8 mouse cellular contexts compared by ENCODE assay signal in the genomic region with DNA sequence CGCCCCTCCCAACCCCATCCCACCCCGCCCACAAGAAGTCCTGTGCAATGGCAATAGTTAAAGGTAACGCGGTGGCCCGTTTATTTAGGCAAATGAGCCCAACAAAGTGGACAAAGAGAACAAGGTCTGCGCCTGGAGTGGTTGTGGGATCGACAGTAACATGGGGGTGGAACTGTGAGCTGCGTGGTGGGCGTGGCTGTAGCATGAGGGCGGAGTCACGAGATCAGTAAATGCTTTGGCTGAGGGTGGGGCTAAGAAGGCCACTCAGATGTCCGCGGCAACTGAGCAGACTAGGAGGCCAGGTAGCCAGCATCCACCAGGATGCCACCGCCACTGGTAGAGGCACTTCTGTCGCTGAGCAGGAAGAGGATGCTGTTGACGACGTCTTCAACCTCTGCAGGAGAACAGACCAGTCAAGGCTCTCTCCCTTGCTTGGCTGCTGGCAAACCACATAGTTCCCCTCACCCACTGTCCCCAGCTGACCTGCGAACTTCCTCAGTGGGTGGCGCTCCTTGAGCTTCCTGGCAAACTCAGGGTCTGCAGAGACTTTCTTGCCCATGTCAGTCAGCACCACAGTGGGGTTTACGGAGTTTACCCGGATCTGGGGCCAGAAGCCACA. TPM values are rescaled to one million over a fixed set of nuclear protein-coding genes. Genes with fewer than 3 reads are reported as not detected.
DNase-seq lines count a peak whose midpoint lies in the region; ATAC-seq and TF ChIP-seq lines count a peak whose summit lies in the region.
"Not testable (repeated sequence)": the region's sequence is repeated elsewhere in the genome, so short reads cannot be mapped to it uniquely, and the experiment has no call there.

No protein-coding gene starts in this region.

- H3K4me2 ChIP-seq in hindbrain, embryonic 15.5 days: peak overlapping the region; percentile 38
- H3K4me2 ChIP-seq in lung, embryonic 14.5 days: peak overlapping the region; percentile 48
- peak overlapping the region; percentile 36 for H3K4me2 ChIP-seq in midbrain, embryonic 16.5 days (ENCODE audit: low read length)
- peak overlapping the region; percentile 27 for H3K4me2 ChIP-seq in stomach, embryonic 14.5 days (replicated peaks; ENCODE audit: low read depth, low read length)

- not testable (repeated sequence) for H3K9ac ChIP-seq in hindbrain, embryonic 15.5 days; lung, embryonic 14.5 days; midbrain, embryonic 16.5 days (ENCODE audit: low read depth, low read length); stomach, embryonic 14.5 days (replicated peaks; ENCODE audit: low read depth, low read length)

- not testable (repeated sequence) for H3K36me3 ChIP-seq in hindbrain, embryonic 15.5 days; lung, embryonic 14.5 days (ENCODE audit: insufficient read depth); midbrain, embryonic 16.5 days (ENCODE audit: control insufficient read depth, insufficient read depth, low read length); stomach, embryonic 14.5 days (ENCODE audit: control insufficient read depth, insufficient read depth, low read length)

- H3K4me3 ChIP-seq in gastrocnemius, adult 2 months: peak overlapping the region; percentile 32
- H3K4me3 ChIP-seq in hindbrain, embryonic 15.5 days: peak overlapping the region; percentile 7; the same call in 1 of the 2 replicates
- H3K4me3 ChIP-seq in lung, embryonic 14.5 days (ENCODE audit: low read depth, low read length): peak overlapping the region; percentile 14; the same call in 1 of the 2 replicates
- H3K4me3 ChIP-seq in midbrain, embryonic 16.5 days (ENCODE audit: low read depth, low read length); stomach, embryonic 14.5 days (ENCODE audit: low read depth, low read length): not testable (repeated sequence)

- H3K27ac ChIP-seq in gastrocnemius, adult 2 months; hindbrain, embryonic 15.5 days (replicated peaks); lung, embryonic 14.5 days (ENCODE audit: low read depth); midbrain, embryonic 16.5 days (ENCODE audit: low read length); stomach, embryonic 14.5 days (ENCODE audit: low read length): not testable (repeated sequence)

- H3K27me3 ChIP-seq in hindbrain, embryonic 15.5 days; lung, embryonic 14.5 days (ENCODE audit: insufficient read depth, low read length); midbrain, embryonic 16.5 days (ENCODE audit: control insufficient read depth, insufficient read depth, low read depth, low read length); stomach, embryonic 14.5 days (ENCODE audit: control insufficient read depth, insufficient read depth, low read length): not testable (repeated sequence)

- intact Hi-C loops in gastrocnemius, adult 2 months (cut with DNase I): not testable (repeated sequence)

- 2% methylated on average over 17 of the region's 21 CpGs for WGBS in hindbrain, embryonic 15.5 days
- WGBS in lung, embryonic 14.5 days: 2% methylated on average over 18 of the region's 21 CpGs
- 2% methylated on average over 19 of the region's 21 CpGs for WGBS in midbrain, embryonic 16.5 days
- 2% methylated on average over 18 of the region's 21 CpGs for WGBS in stomach, embryonic 14.5 days

- H3K9me3 ChIP-seq in hindbrain, embryonic 15.5 days; lung, embryonic 14.5 days (ENCODE audit: low read depth, low read length); midbrain, embryonic 16.5 days (replicated peaks; ENCODE audit: control insufficient read depth, low read length, poor library complexity, severe bottlenecking); stomach, embryonic 14.5 days (ENCODE audit: control insufficient read depth, low read depth, low read length): not testable (repeated sequence)

- H3K4me1 ChIP-seq in hindbrain, embryonic 15.5 days (replicated peaks): peaks cover 12% of the 10 kb centered on the region
- not testable (repeated sequence) for H3K4me1 ChIP-seq in lung, embryonic 14.5 days (ENCODE audit: insufficient read depth); stomach, embryonic 14.5 days (ENCODE audit: control insufficient read depth, insufficient read depth, low read length)
- H3K4me1 ChIP-seq in midbrain, embryonic 16.5 days (ENCODE audit: control insufficient read depth, insufficient read depth, low read length): peaks cover 11% of the 10 kb centered on the region

- peak; percentile 80 for DNase-seq in ES-CJ7 (ENCODE audit: low read depth, low spot score)
- peak; percentile 87 for DNase-seq in embryo, embryonic 10 days (ENCODE audit: low spot score)
- not testable (repeated sequence) for DNase-seq in gastrocnemius, adult 2 months
- DNase-seq in kidney, postnatal 25 days: peak; percentile 71 to 83
- DNase-seq in lung, embryonic 14.5 days: peak; percentile 83

- not testable (repeated sequence) for TF ChIP-seq CTCF in gastrocnemius, adult 2 months (IDR thresholded peaks at IDR 0.05); lung, embryonic 14.5 days (IDR thresholded peaks at IDR 0.05; ENCODE audit: low read depth)

- not testable (repeated sequence) for ATAC-seq in hindbrain, embryonic 15.5 days (ENCODE audit: low FRiP score, low read depth); midbrain, embryonic 16.5 days
- ATAC-seq in lung, embryonic 14.5 days (ENCODE audit: insufficient read depth): 0 out of 2 replicates have a peak, but pooled peaks have one; percentile 22
- peak; percentile 43; the same call in 1 of the 2 replicates for ATAC-seq in stomach, embryonic 14.5 days (ENCODE audit: insufficient number of reproducible peaks, insufficient read depth, low FRiP score, low read depth)

RNA-seq across cellular contexts. Expression of a gene that starts 2.4 kb away (rescaled TPM):
- total RNA-seq in gastrocnemius, adult 2 months (2021): 10 to 100 TPM in 1 of 2 experiments, 1 to 10 TPM in 1; 9.1 to 15.4 TPM
- 0.97 and 2.1 TPM in 2 replicates for polyA plus RNA-seq in hindbrain, embryonic 15.5 days (2015; fragmentation: Nextera tagmentation; extraction: Ambion mirVana)
- 14.7 and 19.6 TPM in 2 replicates for polyA plus RNA-seq in lung, embryonic 14.5 days (2014; fragmentation: Nextera tagmentation; extraction: Ambion mirVana)
- 0.87 and 1.6 TPM in 2 replicates for polyA plus RNA-seq in midbrain, embryonic 16.5 days (2015; fragmentation: Nextera tagmentation; extraction: Ambion mirVana)
- polyA plus RNA-seq in stomach, embryonic 14.5 days (2014; fragmentation: Nextera tagmentation; extraction: Ambion mirVana): 36.9 and 46.6 TPM in 2 replicates

RNA-seq across cellular contexts. Expression of a gene that starts 2.5 kb away (rescaled TPM):
- 1 to 10 TPM; 6.3 to 8.6 TPM for total RNA-seq in gastrocnemius, adult 2 months (2021)
- 8.8 and 10.4 TPM in 2 replicates for polyA plus RNA-seq in hindbrain, embryonic 15.5 days (2015; fragmentation: Nextera tagmentation; extraction: Ambion mirVana)
- polyA plus RNA-seq in lung, embryonic 14.5 days (2014; fragmentation: Nextera tagmentation; extraction: Ambion mirVana): 27.2 and 29.7 TPM in 2 replicates
- 5.8 and 7.0 TPM in 2 replicates for polyA plus RNA-seq in midbrain, embryonic 16.5 days (2015; fragmentation: Nextera tagmentation; extraction: Ambion mirVana)
- polyA plus RNA-seq in stomach, embryonic 14.5 days (2014; fragmentation: Nextera tagmentation; extraction: Ambion mirVana): 33.2 TPM in 2 replicates

RNA-seq across cellular contexts. Expression of a gene that starts 8.3 kb away (rescaled TPM):
- total RNA-seq in gastrocnemius, adult 2 months (2021): 1 to 10 TPM in 1 of 2 experiments, under 1 TPM in 1; 0.87 to 1.3 TPM
- polyA plus RNA-seq in hindbrain, embryonic 15.5 days (2015; fragmentation: Nextera tagmentation; extraction: Ambion mirVana): 540 and 587 TPM in 2 replicates
- polyA plus RNA-seq in lung, embryonic 14.5 days (2014; fragmentation: Nextera tagmentation; extraction: Ambion mirVana): 10.3 and 10.7 TPM in 2 replicates
- polyA plus RNA-seq in midbrain, embryonic 16.5 days (2015; fragmentation: Nextera tagmentation; extraction: Ambion mirVana): 624 and 719 TPM in 2 replicates
- polyA plus RNA-seq in stomach, embryonic 14.5 days (2014; fragmentation: Nextera tagmentation; extraction: Ambion mirVana): 11.1 and 11.7 TPM in 2 replicates

RNA-seq across cellular contexts. Expression of a gene that starts 15.8 kb away (rescaled TPM):
- 1 to 10 TPM; 3.6 to 4.4 TPM for total RNA-seq in gastrocnemius, adult 2 months (2021)
- polyA plus RNA-seq in hindbrain, embryonic 15.5 days (2015; fragmentation: Nextera tagmentation; extraction: Ambion mirVana): 74.9 and 81.2 TPM in 2 replicates
- 44.1 and 46.1 TPM in 2 replicates for polyA plus RNA-seq in lung, embryonic 14.5 days (2014; fragmentation: Nextera tagmentation; extraction: Ambion mirVana)
- polyA plus RNA-seq in midbrain, embryonic 16.5 days (2015; fragmentation: Nextera tagmentation; extraction: Ambion mirVana): 86.6 and 87.9 TPM in 2 replicates
- 48.6 and 55.2 TPM in 2 replicates for polyA plus RNA-seq in stomach, embryonic 14.5 days (2014; fragmentation: Nextera tagmentation; extraction: Ambion mirVana)

RNA-seq across cellular contexts. Expression of a gene that starts 16.0 kb away (rescaled TPM):
- total RNA-seq in gastrocnemius, adult 2 months (2021): 10 to 100 TPM; 22.1 to 32.3 TPM
- 107 and 109 TPM in 2 replicates for polyA plus RNA-seq in hindbrain, embryonic 15.5 days (2015; fragmentation: Nextera tagmentation; extraction: Ambion mirVana)
- 168 and 173 TPM in 2 replicates for polyA plus RNA-seq in lung, embryonic 14.5 days (2014; fragmentation: Nextera tagmentation; extraction: Ambion mirVana)
- 88.8 and 92.2 TPM in 2 replicates for polyA plus RNA-seq in midbrain, embryonic 16.5 days (2015; fragmentation: Nextera tagmentation; extraction: Ambion mirVana)
- 152 and 165 TPM in 2 replicates for polyA plus RNA-seq in stomach, embryonic 14.5 days (2014; fragmentation: Nextera tagmentation; extraction: Ambion mirVana)

Comparison
In these comparisons a context has a peak if more than half of its experiments do, and no peak if none do; other contexts are left out.
1. RNA of a gene that starts 8.3 kb away (polyA plus RNA-seq): 624 to 719 TPM in midbrain, embryonic 16.5 days and 540 to 587 TPM in hindbrain, embryonic 15.5 days; 11.1 to 11.7 TPM in stomach, embryonic 14.5 days and 10.3 to 10.7 TPM in lung, embryonic 14.5 days; every median in the first group is over 10 times any median in the second.
2. Peak in every context shown above with its lines, with median percentiles within 50 percentile points of each other: H3K4me2 ChIP-seq.